Mouse (Mus musculus): ENCODE results near the gene Asl.

Asl gene

DNA sequence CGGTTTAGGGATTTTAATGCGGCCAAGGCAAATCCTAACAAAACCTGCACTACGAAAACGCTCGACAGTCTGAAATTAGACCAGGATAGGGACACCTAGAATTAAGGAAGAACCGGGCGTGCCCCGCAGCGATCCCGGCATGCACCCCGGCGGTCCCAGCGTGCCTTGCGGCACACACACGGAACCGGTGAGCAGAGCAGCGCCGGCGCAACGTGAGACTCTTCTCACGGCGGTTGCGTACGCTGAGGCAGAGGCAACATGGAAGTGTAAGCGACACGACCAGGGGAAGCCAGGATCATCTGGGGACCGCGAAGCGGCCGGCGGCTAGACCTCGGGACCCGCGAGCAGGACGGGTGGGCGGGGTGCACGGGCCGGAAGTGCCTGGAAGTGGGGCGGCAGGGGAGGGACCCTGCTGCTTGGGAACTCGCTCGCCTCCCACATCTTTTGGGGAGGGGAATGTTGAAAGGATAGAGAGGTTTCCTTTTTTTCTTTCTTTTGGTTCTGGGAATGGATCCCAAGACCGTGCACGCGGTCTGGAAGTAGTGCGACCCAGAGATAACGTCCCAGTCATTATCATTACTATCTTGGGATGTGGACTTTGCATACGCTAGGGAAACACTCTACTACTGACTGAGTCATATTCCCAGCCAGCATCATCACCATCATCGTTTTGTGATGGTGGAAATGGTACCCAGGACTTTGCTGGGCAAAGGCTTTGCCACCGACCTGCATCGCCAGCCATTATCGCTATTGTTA, at the start of gene Asl, which contains the start of gene Crcp:
Asl (minus strand) TSS at position 106 of the 756 bp plus-strand sequence.
Crcp (plus strand) TSS at position 149 of the 756 bp plus-strand sequence.
- DNase-seq (ENCODE audit: low read depth), result peak; percentile 87

DNA sequence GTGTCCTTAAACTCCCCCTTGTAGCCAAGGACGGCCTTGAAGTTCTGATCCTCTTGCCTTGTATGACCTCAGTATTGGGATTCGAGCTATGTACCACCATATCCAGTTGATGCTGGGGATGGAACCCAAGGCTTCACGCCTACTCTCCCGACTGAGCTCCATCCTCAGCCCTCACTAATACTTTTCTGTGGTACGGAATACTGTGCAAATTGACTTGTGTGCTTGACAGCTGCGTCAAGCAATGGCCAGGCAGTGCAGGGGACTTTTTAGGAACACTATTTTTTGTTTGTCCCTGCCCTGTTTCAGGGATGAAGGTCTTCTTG, 49.7 kb upstream of the Asl start:
- no peak for DNase-seq (ENCODE audit: low read depth)

DNA sequence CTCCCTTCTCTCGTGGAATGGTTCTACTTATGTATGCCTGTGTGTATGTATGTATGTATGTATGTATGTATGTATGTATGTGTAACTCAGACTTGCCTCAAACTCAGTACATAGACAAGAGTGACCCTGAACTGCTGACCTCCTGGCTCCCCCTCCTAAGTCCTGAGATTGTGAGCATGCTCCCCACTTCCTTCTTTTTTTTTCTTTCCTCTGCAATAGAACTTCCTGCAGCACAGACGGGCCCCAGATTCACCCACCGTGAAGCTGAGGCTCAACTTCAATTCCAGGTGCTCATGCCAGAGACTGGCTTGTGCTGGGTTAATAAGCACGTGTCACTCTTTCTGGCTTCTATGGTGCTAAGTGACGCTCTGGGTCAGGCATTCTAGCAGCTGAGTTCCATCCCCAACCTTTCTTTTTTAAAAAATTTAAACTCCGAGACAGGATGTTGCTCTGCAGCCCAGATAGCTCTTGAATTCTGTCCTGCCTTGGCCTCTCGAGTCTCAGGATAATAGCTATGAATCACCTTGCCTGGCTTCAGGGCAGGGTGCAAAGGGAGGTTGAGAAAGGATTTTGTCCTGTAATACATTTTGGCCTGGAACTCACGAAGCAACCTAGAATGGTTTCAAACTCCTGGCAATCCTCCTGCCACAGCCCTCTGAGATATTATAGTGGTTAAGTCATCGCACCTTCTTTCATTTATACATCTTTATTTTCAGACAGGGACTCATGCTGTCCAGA, 49.2 kb upstream of the Asl start:
- peak; percentile 64 for DNase-seq (ENCODE audit: low read depth)

DNA sequence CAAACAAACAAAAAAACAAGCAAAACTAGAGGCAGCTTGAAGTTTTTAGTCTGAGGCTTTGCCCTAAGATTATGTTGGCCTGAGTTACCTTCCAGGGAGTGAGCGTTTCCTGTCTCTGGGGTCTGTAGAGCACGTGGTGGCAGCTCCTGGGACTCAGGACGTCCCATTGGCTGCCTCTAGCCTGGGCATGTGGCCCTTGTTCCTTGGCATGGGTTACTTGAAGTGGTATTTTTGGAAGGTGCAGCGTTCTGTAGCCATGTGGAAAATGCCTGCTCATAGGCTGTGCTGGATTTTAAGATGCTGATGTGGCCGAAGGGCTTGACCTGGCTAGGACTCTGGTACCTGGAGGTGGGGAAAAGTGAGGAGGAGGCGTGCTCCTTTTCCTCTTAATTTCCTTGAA, 47.3 kb upstream of the Asl start:
- no peak for DNase-seq (ENCODE audit: low read depth)

DNA sequence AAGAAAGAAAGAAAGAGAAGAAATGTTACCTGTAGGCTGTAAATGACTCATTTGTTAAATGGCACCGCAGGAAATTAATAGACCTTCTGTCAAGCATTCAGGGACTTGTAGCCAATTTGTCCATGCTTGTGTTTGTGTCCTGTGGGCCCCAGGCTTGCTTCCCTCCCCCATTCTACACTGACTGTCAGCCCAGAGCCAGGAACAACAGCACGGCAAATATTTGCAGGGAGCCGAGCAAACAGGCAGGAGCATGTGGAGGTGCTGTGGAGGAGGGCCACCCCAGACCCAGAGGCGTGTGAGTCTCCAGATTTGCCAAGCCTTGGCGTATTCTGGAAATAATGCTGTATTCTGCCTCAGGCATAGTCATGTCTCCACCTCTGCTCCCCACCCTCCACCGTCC, 45.4 kb upstream of the Asl start:
- DNase-seq (ENCODE audit: low read depth), result no peak

DNA sequence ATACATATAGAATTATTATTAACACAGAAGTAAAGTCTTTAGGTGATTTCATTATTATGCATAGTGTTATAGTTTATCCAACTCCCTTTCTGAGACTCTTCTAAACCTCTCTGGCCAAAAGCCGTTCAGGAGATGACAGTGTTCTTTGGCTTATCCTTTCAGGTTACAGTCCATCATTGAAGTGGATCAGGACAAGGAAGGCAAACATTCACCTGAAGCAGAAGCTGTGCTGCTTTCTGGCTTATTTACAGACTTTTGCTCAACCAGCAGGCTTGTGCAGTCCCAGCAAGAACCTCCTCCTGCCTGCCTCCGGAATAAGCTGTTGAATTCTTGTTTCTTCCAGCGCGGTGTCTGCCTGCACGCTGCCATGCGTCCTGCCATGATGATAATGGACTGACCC, 44.0 kb upstream of the Asl start, which contains the start of gene Tpst1:
Tpst1 (plus strand) TSS at position 301 of the 400 bp plus-strand sequence.
- DNase-seq (ENCODE audit: low read depth), result no peak

DNA sequence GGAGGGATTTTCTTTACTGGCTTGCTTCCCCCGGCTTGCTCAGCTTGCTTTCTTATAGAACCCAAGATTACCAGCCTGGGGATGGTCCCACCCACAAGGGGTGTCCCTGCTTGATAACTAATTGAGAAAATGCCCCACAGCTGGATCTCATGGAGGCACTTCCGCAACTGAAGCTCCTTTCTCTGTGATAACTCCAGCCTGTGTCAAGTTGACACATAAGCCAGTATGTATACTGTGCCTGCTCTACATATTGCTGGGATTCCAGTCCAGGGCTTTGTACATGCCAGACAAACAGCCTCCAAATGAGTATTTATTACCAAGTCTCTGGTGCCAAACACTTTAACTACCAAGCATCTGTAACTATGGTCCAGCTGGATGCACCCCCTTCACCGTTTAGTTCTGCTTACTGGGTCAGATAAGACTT, 38.8 kb upstream of the Asl start:
- DNase-seq (ENCODE audit: low read depth), result no peak

DNA sequence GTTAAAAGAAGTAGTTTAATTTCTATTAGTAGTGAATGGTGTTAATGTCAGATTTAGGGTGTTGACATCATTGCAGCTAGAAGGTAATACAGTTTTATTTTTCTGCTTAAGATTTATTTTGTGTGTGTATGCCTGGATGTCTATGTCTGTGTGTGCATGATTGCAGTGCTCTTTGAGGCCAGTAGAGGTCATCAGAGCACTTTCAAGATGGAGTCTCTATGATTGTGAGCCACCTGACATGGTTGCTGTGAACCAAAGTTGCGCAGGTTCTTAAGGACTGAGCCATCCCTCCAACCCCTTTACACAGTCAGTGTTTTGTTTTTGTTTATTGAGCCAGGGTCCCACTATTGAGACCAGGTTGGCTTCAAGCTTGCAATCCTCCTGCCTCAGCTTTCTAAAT, 36.5 kb upstream of the Asl start:
- no peak for DNase-seq (ENCODE audit: low read depth)

DNA sequence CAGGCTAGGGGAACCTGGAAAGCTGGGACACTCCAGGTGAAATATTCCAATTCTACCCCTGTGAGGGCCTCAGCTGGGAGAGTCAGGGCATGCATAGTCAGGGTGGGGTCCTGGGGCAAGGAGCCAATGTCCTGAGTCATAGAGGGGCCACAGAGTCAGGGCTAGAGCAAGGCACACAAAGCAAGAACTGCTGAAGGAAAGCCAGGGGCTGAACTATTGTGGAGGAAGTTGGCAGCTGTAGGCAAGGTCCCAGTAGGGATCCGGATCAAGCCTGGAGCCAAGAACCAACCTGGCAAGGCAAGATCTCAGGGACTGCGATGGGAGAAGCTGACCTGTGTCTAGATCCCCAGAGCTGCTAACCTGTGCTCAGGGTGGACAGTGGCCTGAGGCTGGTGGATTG, 34.7 kb upstream of the Asl start:
- peak; percentile 57 for DNase-seq (ENCODE audit: low read depth)

DNA sequence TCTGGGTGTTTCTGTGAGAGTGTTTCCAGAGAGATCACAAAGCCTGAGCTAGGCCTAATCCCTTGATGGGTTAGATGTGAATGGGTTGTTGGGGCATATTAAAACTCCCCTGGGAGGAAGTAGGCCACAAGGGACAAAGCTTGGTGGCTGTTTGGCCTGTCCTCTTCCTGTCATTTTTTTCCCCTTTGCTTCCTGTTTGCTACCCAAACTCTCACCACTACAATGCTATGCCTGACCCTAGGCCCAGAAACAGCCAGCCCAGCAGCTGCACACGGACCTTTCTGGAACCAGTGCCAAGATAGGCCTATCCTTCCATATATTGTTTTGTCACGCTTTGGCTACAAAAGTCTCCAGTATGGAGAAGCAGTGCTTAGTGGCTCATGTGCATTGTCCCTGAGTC, 33.0 kb upstream of the Asl start:
- DNase-seq (ENCODE audit: low read depth), result no peak

DNA sequence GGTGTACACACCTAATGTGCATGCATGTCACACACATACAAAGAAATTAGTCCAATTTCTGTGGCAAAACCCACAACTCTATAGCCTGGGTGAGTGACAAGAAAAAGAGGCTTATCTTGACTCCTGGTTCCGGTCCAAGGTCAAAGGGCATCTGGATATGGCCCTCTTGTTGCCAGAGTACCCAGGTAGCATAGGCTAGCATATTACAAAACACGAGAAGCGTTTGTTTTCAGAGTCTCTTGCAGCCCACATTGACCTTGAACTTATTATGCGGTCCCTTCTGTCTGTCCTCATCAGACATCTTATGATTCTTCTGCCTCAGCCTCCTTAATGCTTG, 31.2 kb upstream of the Asl start:
- DNase-seq (ENCODE audit: low read depth), result no peak

DNA sequence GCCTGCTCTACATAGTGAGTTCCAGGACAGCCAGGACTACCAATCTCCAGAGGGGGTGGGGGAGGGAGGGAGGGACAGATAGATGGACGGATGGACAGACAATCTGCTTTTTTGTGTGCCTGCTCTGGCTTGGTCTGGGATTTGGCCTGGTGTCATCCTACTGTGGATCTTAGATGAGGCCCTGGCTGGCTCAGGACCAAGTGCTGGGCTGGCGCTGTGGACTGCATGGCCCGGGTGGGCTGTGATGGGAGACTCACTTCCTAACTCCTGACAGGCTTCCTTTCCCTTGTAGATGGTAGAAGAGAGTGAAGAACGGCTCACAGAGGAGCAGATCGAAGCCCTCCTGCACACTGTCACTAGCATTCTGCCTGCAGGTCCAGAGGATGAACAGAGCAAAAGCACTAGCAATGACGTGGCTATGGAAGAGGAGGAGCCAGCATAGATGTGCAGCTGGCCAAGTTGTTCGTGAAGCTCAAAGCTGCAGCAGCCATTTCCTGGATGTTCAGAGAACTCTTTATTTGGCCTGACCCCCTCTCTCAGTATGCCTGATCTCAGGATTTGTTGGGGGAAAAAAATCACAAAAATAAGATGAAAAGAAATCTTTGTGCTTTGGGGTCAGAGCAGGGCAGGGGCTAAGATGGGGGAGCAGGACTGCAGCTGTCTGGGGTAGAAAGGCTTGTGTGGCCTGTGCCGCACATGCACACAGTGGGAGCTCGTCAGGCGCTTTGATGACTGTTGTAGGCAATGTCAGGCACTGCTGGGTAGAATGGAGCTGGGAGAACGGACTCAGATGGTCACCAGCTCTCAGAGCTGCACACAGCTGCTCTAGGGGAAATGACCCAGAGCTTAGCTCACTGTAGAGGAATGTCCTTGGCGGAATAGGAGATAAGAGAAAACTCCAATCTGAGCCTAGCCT, 30.6 kb upstream of the Asl start:
- DNase-seq (ENCODE audit: low read depth), result no peak

DNA sequence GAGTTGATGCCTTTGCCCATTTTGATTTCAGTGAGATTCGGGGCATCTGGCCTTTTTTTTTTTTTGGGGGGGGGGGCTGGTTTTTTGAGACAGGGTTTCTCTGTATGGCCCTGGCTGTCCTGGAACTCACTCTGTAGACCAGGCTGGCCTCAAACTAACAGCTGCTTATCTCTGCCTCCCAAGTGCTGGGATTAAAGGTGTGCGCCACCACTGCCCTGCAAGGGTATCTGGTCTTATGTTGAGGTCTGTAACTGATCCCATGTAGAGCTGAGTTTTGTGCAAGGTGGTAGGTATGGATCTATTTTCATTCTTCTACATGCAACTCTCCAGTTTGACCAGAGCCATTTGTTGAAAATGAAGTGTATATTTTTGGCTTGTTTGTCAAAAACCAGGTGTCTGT, 27.3 kb upstream of the Asl start:
- DNase-seq (ENCODE audit: low read depth), result no peak

DNA sequence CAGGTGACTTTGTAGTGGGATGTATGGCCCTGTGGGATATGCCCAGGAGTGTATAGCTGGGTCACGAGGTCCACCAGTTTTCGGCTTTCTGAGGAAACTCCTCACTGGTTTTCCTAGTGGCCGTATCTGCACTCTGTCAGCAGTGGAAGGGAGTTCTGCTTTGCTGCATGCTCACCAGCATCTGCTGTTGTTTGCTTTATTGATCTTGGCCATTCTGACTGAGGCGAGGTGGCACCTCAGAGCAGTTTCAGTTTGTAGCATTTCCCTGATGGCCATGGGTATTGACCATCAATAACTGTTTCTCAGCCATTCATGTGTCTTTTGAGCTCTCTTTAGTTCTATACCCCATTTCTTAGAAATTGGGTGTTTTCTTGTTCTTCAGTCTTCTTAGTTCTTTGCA, 26.6 kb upstream of the Asl start:
- DNase-seq (ENCODE audit: low read depth), result no peak

DNA sequence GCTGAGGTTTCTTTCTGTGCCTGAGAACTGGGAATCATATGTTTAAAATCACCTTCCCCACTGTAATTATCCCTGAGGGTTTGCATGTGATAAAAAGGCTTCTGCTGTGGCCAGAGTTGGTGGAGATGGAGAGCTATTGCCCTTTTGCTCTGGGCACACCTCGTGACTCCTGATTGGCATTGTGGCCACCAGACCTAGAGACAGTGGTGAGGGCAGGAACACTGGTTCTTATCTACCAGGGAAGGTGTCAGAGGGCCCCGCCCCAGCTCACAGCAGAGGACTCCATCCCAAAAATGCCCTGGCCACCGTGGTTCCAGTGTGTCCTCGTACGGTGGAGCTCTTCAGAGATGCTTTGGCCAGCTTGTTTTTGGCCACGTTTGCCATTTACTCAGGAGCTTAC, 23.9 kb upstream of the Asl start:
- no peak for DNase-seq (ENCODE audit: low read depth)

DNA sequence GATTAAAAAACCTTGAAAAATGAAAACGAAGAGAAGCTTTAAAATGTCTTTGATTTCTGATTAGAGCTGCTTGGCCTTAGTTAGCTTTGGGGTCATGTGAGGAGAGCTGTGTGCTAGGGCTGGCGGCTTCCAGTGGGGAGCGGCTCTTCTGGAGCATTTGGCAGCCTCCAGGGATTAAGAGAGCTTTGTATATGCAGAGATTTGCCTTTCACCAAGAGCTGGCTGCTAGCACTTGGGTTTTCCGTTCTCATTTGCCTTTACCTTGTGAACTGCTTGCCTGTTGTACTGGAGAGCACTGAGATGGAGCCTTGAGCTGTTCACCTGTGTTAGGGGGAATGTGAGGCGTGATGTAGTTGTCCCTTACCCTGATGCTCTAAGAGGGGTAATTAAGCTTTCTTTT, 23.5 kb upstream of the Asl start:
- DNase-seq (ENCODE audit: low read depth), result no peak

DNA sequence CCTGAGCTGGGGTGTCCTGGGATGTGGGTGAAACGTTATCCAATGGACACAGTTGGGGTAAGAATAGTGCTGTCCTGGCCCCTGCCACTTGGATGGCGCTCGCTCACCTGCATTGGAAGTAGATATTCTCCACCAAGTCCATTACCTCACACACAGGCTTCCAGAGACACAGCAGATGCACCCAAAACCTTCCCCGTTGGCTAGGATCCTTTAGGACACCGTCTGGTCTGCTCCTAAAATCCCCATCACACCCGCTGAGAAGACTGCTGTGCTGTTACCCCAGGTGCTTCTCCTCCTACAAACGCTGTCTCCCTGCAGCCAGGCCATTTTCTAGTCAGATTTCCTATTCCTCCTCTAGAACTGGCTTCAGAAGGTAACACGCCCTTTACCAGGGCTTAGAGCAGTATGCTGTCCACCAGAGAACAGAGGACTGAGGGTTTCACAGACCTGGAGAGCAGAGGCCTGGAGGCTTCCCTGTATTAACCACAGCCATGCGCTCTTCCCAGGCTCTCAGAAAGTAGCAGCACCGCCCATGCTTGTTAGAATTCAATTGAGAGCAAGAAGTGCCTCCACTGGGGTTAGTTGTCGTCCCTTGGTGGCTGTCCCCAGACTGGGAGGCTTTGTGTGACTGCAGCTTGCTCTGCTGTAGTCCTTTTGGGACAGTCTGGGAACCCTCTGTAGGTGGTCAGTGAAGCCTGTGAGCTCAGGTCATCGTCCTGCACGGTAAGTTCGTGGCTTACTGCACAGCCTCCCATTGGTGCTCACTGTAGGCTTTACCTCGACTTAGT, 22.2 kb upstream of the Asl start:
- DNase-seq (ENCODE audit: low read depth), result no peak

DNA sequence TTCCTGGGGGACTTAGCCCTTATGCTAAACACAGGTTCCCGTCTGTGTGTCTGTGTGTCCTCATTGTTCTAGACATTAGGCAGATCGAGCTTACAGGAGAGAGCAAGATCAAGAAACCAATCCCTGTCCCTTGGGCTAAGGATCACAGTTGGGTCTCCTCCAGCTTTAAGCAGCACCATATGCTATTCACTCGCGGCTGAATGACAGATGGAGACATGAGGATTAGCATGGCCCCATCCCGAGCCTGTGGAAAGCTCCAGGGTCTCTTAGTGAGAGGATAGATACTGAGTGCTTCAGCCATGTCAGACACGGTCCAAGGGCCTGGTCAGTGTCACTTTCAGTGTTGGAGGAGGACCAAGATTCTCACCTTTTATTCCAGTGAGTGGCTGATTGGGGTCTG, 21.4 kb upstream of the Asl start:
- DNase-seq (ENCODE audit: low read depth), result no peak

DNA sequence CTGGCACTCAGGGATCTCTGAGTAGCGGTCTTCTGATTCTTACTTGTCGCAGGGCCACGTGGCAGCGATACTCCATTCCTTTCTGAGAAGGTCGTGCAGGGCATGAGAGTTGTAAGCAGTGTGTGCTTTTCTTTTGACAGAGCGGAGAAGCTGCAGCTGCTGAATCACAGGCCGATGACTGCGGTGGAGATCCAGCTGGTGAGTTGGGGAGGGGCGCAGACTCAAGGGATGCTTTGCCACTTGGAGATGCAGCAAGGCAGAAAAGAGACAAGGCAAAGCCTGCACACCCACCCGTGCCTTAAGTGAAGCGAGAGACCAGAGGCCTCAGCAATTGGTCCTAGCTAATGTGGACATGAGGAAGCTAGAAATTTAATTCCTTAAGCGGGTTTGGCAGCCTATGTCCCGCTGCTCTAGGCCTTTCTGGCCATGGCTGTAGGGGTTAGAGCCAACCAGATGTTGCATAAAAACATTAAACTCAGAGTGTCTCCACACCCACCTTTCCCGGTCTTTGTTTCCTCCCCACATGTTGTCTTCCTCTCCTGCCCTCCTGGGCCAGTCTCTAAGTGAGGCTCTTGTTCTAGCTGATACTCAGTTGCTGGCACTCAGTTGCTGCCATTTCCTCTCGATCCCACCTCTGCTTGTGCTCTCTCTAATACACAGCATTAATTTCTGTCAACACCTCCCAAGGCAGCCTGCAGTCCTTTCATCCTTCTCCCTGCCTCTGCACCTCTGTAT, 19.9 kb upstream of the Asl start:
- DNase-seq (ENCODE audit: low read depth), result peak; percentile 36

DNA sequence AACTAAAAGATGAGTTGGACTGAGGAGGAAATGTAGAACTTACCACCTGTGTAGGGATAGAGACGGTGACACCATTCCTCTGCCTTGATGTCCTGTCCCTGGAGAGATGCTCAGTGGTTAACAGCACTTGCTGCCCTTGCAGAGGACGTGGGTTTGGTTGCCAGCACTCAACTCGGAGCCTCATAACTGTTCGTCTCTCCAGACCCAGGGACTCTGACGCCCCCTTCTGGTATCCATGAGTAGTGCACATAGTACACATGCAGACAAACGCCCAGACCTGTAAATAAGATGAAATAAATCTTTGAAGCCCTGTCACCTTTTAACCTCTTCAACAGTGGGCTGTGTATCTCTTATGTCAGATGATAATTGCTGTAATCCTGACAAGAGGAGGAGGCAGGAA, 18.0 kb upstream of the Asl start:
- DNase-seq (ENCODE audit: low read depth), result no peak

DNA sequence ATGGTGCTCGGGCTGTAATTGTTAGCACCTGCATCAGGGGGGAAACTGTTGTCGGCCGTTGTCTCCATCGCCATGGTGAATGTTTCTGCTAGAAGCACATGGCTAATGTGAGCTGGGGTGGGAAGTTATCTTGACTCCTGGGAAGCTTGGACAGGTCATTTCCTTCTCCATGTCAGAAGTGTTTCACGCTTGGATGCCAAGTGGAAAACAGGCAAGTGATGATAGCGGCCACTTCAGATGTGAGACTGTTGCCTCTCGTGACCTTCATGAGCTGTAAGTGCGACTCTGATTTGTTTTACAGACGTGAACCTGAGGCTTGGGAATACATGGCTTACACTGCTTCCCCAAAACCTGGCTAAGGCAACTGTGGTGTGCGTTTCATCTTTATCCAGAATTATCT, 17.5 kb upstream of the Asl start:
- DNase-seq (ENCODE audit: low read depth), result no peak
